Mouse (Mus musculus) lung, postnatal 10 days (tissue): ENCODE results near the gene Plscr1.
A peak's percentile ranks its signal among the peaks of the same experiment; 100 is the strongest.

Experiments
- DNase-seq: peaks from one replicate; pipeline ENCODE4 v3.0.0; 2021

Plscr1 gene

GRCm38 (mm10) chr9:92260481-92261159, 11.1 kb downstream of the Plscr1 start:
- DNase-seq: no peak

DNA sequence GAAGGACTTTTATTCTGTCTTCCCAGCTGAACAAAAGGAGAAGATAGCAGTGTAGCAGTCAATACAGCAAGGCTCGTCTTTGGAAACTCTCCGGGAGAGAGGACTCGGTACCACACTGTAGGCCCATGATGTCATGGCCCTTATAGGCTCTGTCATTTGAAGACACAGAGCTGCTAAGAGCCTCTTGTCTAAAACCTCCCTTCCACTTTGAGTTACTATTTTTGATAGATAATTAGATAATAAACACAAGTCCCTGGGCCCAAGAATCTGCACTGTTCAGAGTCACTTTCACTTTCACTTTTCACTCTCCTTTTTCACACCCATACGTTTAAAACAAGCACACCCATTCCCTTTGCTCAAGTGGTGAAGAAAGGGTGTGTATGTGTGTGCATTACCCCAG, 16.2 kb downstream of the Plscr1 start:
- DNase-seq: no peak

- DNase-seq: no peak
Observed at GRCm38 (mm10) chr9:92266558-92267171, 17.1 kb downstream of the Plscr1 start.

DNA sequence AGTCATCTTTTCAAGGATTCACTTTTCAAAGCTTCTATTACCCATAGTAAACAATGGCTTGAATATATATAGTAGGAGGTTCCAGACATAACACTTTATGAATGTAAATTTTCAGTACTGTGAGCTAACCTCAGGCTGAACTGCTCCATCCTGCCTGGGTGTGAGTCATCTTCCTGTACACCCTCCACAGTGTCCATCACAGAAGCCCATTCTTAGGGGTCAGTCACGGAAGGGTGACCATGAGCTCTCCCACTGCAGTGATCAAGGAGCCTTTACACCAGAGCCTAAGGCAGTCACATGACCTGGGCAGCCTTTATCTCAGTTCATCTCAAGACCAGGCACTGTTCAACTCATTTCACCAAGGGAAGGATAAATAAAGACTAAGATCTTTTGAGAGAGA, 18.2 kb downstream of the Plscr1 start:
- DNase-seq: no peak

DNA sequence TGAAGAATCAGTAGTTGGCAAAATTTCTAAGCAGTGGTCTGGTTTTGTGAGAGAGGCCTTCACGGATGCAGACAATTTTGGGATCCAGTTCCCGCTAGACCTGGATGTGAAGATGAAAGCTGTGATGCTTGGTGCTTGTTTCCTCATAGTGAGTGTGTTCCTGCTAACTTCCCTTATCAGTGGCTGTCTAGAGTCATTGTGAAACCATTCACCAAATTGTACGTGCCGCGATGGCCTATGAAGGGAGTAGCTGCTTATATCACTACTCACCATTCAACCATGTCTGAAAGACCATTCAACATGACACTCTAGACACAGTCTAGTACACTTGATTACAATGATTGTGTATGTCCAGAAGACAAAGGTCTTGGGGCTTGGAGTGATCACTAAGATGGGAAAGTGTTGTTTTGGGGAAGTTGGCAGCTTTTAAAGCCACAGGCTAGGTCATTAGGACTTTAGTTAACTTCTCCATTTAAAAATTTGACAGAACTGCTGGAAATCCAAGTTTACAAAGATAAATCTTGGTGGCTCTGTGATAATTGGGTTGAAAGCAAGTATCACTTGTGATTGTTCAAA, 20.4 kb downstream of the Plscr1 start:
- DNase-seq: no peak

GRCm38 (mm10) chr9:92270927-92271326, 21.4 kb downstream of the Plscr1 start:
- DNase-seq: peak; percentile 70

GRCm38 (mm10) chr9:92272650-92273049, 23.1 kb downstream of the Plscr1 start:
- no peak for DNase-seq

DNA sequence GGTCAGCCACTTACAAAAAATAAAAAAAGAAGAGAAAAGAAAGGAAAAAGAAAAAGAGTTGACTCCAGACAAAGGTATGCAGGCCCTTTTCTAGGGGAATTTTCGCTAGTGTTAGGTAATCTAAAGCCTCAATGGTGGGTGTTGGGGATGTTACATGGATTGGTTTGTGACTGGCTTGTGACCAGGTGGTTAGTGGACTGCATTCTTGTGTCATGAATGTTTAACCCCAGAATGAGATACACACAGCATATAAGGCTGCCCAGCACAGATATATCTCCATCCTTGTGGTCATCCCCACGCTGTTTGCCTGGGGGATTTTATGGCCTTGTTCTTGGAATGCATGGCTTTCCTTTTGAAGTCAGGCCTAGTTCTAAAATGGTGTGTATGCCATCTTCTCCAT, 23.7 kb downstream of the Plscr1 start:
- DNase-seq: no peak

DNA sequence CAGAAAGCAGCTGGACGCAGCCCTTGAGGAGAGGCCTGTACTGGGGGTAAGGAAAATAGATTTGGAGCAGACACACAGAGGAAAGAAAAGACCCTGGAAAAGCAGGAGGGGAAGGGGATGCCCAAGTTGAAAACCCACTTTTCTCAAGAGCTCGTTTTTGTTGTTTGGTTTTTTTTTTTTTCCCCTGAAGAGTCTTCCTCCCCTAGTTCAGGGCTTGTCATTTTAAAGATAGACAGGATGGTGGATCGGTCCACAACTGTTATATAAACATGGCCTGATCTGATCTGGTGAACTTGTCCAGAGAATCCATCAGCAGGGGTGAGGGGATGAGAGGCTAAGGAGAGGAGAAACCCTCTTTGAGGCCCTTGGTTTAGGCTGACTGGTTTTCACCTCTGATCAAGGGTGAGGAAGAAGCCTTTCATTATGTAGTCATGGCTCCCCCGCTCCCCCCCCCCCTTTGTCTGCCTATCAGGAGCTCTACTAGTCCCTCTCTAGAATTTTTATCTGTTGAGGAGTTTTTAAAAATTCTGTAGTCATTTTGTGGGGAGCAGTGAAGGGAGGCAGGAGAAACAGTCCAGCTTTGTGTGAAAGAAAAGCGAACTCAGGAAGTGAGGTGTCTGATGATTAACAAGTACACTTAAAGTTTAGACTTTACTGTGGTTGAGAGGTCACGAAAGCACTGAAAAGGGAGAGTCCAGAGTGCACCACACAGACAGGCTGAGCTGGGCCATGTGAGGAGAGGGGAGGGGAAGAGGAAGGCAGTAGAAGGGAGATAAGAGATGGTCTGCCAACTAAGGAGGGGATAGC, 24.6 kb downstream of the Plscr1 start:
- no peak for DNase-seq

GRCm38 (mm10) chr9:92275486-92276207, 26.1 kb downstream of the Plscr1 start, which contains the start of gene Plscr2:
Gene Plscr2, plus strand, starts transcription at chr9:92275602.
- DNase-seq: peak; percentile 59

- no peak for DNase-seq
Observed at GRCm38 (mm10) chr9:92276360-92276759, 26.8 kb downstream of the Plscr1 start.

DNA sequence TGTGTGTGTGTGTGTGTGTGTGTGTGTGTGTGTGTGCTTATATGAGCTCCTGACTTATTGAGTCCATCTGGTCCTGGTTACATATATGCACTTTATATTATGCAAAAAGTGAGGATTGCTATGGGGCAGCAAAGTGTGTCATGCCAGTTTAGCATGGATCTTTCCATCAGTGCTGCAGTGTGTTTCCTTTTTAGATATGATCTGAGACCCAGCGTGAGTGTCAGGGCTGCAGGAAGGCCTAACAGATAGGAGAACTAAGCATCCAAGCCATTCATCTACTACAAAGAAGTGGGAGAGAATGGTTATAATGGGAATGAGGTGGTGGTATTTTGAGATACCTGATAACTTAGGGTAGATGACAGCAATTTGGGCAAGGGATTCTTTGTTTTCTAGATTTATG, 30.5 kb downstream of the Plscr1 start:
- no peak for DNase-seq

GRCm38 (mm10) chr9:92282563-92283171, 33.1 kb downstream of the Plscr1 start:
- no peak for DNase-seq

- no peak for DNase-seq
Observed at GRCm38 (mm10) chr9:92289675-92290074, 40.1 kb downstream of the Plscr1 start.

DNA sequence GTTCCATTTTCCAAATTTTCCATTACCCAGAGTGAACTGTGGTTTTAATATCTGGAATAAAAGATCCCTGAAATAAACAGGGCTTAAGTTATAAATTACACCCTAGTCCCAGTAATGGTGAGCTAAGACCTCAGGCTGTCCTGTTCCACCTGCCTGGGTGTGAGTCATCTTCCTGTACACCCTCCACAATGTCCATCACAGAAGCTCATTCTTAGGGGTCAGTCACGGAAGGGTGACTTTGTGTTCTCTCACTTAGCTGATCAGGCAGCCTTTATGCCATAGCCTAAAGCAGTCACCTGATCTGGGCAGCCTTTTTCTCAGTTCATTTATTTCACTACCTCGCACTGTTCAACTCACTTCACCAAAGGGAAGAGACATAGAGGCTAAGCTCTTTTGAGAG, 42.6 kb downstream of the Plscr1 start:
- DNase-seq: no peak

DNA sequence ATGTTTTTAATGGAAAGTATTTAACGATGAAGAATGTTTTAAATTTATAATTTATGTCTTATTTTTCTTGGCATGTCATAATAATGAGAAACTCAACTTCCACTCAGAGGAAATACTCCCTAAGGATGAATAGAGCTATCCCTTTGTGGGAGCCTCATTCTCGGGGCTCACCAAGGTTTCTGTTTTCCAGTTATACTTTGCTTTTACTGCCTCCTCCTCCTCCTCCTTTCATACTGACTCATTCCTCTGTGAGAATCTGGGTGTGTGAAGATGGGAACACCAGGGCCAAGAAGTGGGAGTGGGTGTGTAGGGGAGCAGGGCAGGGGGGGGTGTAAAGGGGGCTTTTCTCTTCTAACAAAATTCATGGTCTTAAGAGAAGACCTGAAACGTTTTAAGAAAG, 43.4 kb downstream of the Plscr1 start:
- DNase-seq: no peak

GRCm38 (mm10) chr9:92293560-92294548, 44.3 kb downstream of the Plscr1 start:
- DNase-seq: no peak

GRCm38 (mm10) chr9:92298288-92298687, 48.7 kb downstream of the Plscr1 start:
- no peak for DNase-seq

DNA sequence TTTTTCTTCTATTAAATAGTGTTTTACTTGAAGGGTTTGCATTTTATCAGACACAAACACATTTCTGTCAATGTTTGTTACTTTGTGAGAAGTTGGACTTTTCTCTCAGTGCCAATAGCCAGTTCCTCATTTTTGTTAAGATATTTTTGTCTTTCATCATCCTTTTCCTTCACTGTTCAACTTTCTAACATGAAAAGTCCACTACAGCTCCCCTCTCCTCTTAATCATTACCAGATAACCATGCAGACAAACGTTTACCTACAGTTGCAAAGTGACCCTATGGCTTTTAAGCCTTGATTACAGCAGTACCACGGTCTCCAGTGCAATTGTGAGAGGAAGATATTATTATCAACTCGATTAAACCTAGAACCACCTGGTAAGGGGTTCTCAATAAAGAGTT, 51.7 kb downstream of the Plscr1 start:
- no peak for DNase-seq

DNA sequence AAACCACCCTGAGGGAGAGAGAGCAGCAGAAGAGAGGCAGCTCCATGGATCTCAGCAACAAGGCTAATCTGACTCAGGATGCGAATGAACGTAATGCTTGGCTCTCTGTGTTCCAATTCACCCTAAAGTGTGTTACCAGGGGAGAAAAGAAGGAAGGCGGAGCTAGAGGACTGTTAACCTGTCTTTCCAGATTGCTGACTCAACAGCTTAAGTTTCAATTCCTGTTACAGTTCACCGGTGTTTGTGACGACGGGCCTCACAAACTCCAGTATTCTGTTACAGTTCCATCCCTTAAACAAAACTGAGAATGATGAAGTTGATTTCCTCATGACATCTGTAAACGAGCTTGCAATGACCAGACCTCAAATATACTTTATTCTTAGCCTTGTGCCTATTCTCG, 55.5 kb downstream of the Plscr1 start:
- no peak for DNase-seq

DNA sequence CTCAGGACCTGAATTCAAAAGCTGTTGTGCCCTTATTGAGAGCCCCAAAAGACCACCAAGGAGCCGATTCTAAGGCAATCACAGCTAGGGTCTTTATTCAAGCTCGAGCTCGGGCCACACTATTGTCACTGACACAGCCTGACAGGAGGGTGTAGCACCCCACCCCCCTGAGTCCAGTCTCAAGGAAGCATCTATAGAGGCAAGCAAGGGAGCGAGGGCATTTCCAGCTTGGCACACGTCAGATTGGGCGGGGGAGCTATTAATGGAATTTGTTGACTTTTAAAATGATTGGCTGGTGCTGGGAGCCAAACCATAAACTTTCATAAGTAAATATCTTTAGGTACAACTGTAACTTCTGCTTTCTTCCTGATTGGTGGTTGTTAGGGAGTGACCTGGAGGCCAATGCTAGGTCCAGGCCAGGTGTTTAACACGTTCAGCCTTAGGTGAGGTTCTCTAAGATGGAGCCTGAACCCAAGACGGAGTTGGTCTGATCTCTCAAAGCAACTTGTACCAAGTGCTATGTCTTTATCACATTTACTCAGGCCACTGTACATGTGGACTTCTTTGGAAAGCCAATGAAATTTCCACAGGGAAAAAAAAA, 56.2 kb downstream of the Plscr1 start:
- DNase-seq: no peak
